Mouse (Mus musculus) embryonic facial prominence, embryonic 10.5 days (tissue): Measurements from ENCODE around the gene Pdcd10. TPM values are rescaled to one million over a fixed set of nuclear protein-coding genes. Genes with fewer than 3 reads are reported as not detected.

Experiments
- polyA plus RNA-seq: library from polyadenylated mRNA; unstranded; fragments of >200 nt; fragmentation: Nextera tagmentation; extraction: Ambion mirVana; gene quantifications from 2 replicates; pipeline ENCODE4 v1.2.1, GENCODE M21; 2016

Gene Pdcd10
- polyA plus RNA-seq, 1 experiment from 2014 or later = 82.3 TPM

Other genes with a start within 250 kb of the Pdcd10 start
- gene Wdr49, start 74.7 kb downstream of the Pdcd10 start, polyA plus RNA-seq = not detected in 2 replicates
- gene Serpini1, start 691 bp upstream of the Pdcd10 start, polyA plus RNA-seq = 6.7 and 7.4 TPM in 2 replicates
- gene Gm29133, start 191.3 kb upstream of the Pdcd10 start, polyA plus RNA-seq = not detected in 2 replicates